In genomic region chr6:87219061-87219992, GRCm38 (mm10) we compare ENCODE assay signal across 19 mouse cellular contexts.
A peak's percentile ranks its signal among the peaks of the same experiment; 100 is the strongest.
DNase-seq lines count a peak whose midpoint lies in the region; ATAC-seq and TF ChIP-seq lines count a peak whose summit lies in the region.
"Had no signal": no experiment of that assay in that cellular context is flagged by ENCODE, and none has a peak within 500 bp of the region (broad histone marks: within the 10 kb centered on the region; RNA-seq: fewer than 3 reads in every experiment).

No protein-coding gene starts in this region.

- peak overlapping the region; percentile 18 for H3K27ac ChIP-seq in kidney, embryonic 15.5 days
- H3K27ac ChIP-seq in limb, embryonic 12.5 days: peak overlapping the region; percentile 83
- H3K27ac ChIP-seq: embryonic facial prominence, embryonic 10.5 days; heart, embryonic 15.5 days; intestine, embryonic 15.5 days; macrophage; midbrain, embryonic 13.5 days had no signal

- no peak for DNase-seq in kidney, postnatal 25 days
- DNase-seq in 3134 (ENCODE audit: extremely low read depth, insufficient read length, low spot score) (peak; percentile 63), Patski (ENCODE audit: low read depth, low spot score) (peak; percentile 77)
- DNase-seq in left cerebral cortex, adult 8-10 months (ENCODE audit: low spot score in 2 of 2): no peak
- no peak for DNase-seq in retina, postnatal 1 day
- no peak for DNase-seq in urinary bladder, postnatal 14 days (ENCODE audit: low spot score)
- DNase-seq: adrenal gland, postnatal 10 days; cerebellum, adult 2 months; heart, adult 11 months; layer of hippocampus, postnatal 36 days; liver had no signal

- no peaks in the 10 kb centered on the region for H3K27me3 ChIP-seq in kidney, embryonic 15.5 days
- H3K27me3 ChIP-seq in Patski: no peaks in the 10 kb centered on the region
- no peaks in the 10 kb centered on the region for H3K27me3 ChIP-seq in limb, embryonic 12.5 days
- H3K27me3 ChIP-seq: heart, embryonic 15.5 days; intestine, embryonic 15.5 days; midbrain, embryonic 13.5 days had no signal

- H3K4me1 ChIP-seq in kidney, embryonic 15.5 days: peaks cover 37% of the 10 kb centered on the region
- peaks cover 72% of the 10 kb centered on the region for H3K4me1 ChIP-seq in limb, embryonic 12.5 days (replicated peaks)
- H3K4me1 ChIP-seq: intestine, embryonic 15.5 days; midbrain, embryonic 13.5 days had no signal

- no peak overlapping the region for H3K4me3 ChIP-seq in kidney, embryonic 15.5 days (replicated peaks)
- H3K4me3 ChIP-seq in limb, embryonic 12.5 days (replicated peaks): no peak overlapping the region
- H3K4me3 ChIP-seq: embryonic facial prominence, embryonic 10.5 days; heart, embryonic 15.5 days; intestine, embryonic 15.5 days; midbrain, embryonic 13.5 days had no signal

- 0 out of 2 replicates have a peak, but pooled peaks cover 4% of the 10 kb centered on the region for H3K36me3 ChIP-seq in kidney, embryonic 15.5 days
- H3K36me3 ChIP-seq in limb, embryonic 12.5 days: peaks cover 35% of the 10 kb centered on the region
- H3K36me3 ChIP-seq: G1E; heart, embryonic 15.5 days; intestine, embryonic 15.5 days; midbrain, embryonic 13.5 days had no signal

- TF ChIP-seq CTCF in Patski (IDR thresholded peaks at IDR 0.05): no peak

- no peak overlapping the region for H3K4me2 ChIP-seq in kidney, embryonic 15.5 days
- peak overlapping the region; percentile 35 for H3K4me2 ChIP-seq in limb, embryonic 12.5 days
- H3K4me2 ChIP-seq: heart, embryonic 15.5 days; intestine, embryonic 15.5 days; midbrain, embryonic 13.5 days had no signal

- in situ Hi-C loops in Patski (cut with MboI; ENCODE audit: low pct_unique_long_range_greater_than_20kb): no loop called here

- H3K9me3 ChIP-seq in kidney, embryonic 15.5 days (replicated peaks): no peaks in the 10 kb centered on the region
- H3K9me3 ChIP-seq in limb, embryonic 12.5 days: no peaks in the 10 kb centered on the region
- H3K9me3 ChIP-seq: embryonic facial prominence, embryonic 10.5 days; G1E; heart, embryonic 15.5 days; intestine, embryonic 15.5 days; midbrain, embryonic 13.5 days had no signal

- CTCF ChIA-PET in Patski (lab: Charles Lee): interaction anchor here (0.9 to 1.0 kb wide), 2 partner anchors 14 to 35 kb away, joined by 3 to 4 read pairs; no protein-coding TSS in a partner anchor

- no peak overlapping the region for H3K9ac ChIP-seq in kidney, embryonic 15.5 days
- H3K9ac ChIP-seq in limb, embryonic 12.5 days (replicated peaks): no peak overlapping the region
- H3K9ac ChIP-seq: heart, embryonic 15.5 days; intestine, embryonic 15.5 days; midbrain, embryonic 13.5 days had no signal

- POLR2A ChIA-PET in Patski (lab: Charles Lee): interaction anchor here (0.6 kb wide), 1 partner anchor 32 kb away, joined by 4 read pairs; no protein-coding TSS in a partner anchor

- peak; percentile 22; the same call in 1 of the 2 replicates for ATAC-seq in kidney, embryonic 15.5 days (replicated peaks; ENCODE audit: low FRiP score)
- peak; percentile 86 for ATAC-seq in Patski
- peak; percentile 88 for ATAC-seq in limb, embryonic 12.5 days (ENCODE audit: insufficient number of reproducible peaks, insufficient read depth, low FRiP score, low TSS enrichment, low read depth)
- ATAC-seq: intestine, embryonic 15.5 days; midbrain, embryonic 13.5 days had no signal

- WGBS in kidney, embryonic 15.5 days: 52% methylated on average over 13 of the region's 13 CpGs
- WGBS in limb, embryonic 12.5 days: 41% methylated on average over 13 of the region's 13 CpGs

Comparison
In these comparisons a context has a peak if more than half of its experiments do, and no peak if none do; other contexts are left out.
1. ATAC-seq: peak in every context shown above with its lines; median percentile 88 in limb, embryonic 12.5 days; 86 in Patski; 22 in kidney, embryonic 15.5 days.
2. DNase-seq: peak in 3134 (single experiment) and Patski (single experiment); none in kidney, postnatal 25 days (0 of 2), left cerebral cortex, adult 8-10 months (0 of 2), retina, postnatal 1 day (single experiment) and urinary bladder, postnatal 14 days (single experiment).